Mouse (Mus musculus) embryonic facial prominence, embryonic 11.5 days (tissue): Measurements from ENCODE around the gene Rfc2. TPM values are rescaled to one million over a fixed set of nuclear protein-coding genes. Genes with fewer than 3 reads are reported as not detected.
A peak's percentile ranks its signal among the peaks of the same experiment; 100 is the strongest.

ENCODE experiments used
- ATAC-seq: fragments of 200-750 bp; cut with Nextera tagmentation; replicated peaks from 2 replicates; pipeline ENCODE4 v1.8.0; 2017; ENCODE audit warnings: low read depth; ENCODE audit not compliant: insufficient number of reproducible peaks, low FRiP score, low TSS enrichment
- DNase-seq: peaks from one replicate; pipeline ENCODE4 v3.0.0-alpha.2; 2015; ENCODE audit warnings: low spot score
- H3K27ac ChIP-seq: fragments of 300-500 bp; sonication (generic); replicated peaks from 2 replicates; pipeline ENCODE4 v1.5.1; 2014; ENCODE audit warnings: mild to moderate bottlenecking, low read depth, low read length, control low read depth
- H3K27me3 ChIP-seq: fragments of 300-500 bp; sonication (generic); 2 replicates; pipeline ENCODE4 v1.6.1; 2014; ENCODE audit warnings: mild to moderate bottlenecking, low read length, moderate library complexity, mixed read lengths; ENCODE audit not compliant: control insufficient read depth, insufficient read depth
- H3K36me3 ChIP-seq: fragments of 300-500 bp; sonication (generic); replicated peaks from 2 replicates; pipeline ENCODE4 v1.6.1; 2014; ENCODE audit warnings: low read depth, mild to moderate bottlenecking, low read length, moderate library complexity, mixed read lengths; ENCODE audit not compliant: control insufficient read depth, insufficient read depth
- H3K4me1 ChIP-seq: fragments of 300-500 bp; sonication (generic); 2 replicates; pipeline ENCODE4 v1.6.1; 2014; ENCODE audit warnings: low read length, mixed read lengths; ENCODE audit not compliant: control insufficient read depth, insufficient read depth
- H3K4me2 ChIP-seq: fragments of 300-500 bp; sonication (generic); 2 replicates; pipeline ENCODE4 v1.6.1; 2014; ENCODE audit warnings: low read depth, mild to moderate bottlenecking, control low read depth, low read length, moderate library complexity
- H3K4me3 ChIP-seq: fragments of 300-500 bp; sonication (generic); 2 replicates; pipeline ENCODE4 v1.5.1; 2014; ENCODE audit warnings: low read depth, low read length, control low read depth
- H3K9ac ChIP-seq: fragments of 300-500 bp; sonication (generic); replicated peaks from 2 replicates; pipeline ENCODE4 v1.6.1; 2014; ENCODE audit warnings: mild to moderate bottlenecking, control low read depth, low read length
- H3K9me3 ChIP-seq: fragments of 300-500 bp; sonication (generic); replicated peaks from 2 replicates; pipeline ENCODE4 v1.6.1; 2016; ENCODE audit warnings: mild to moderate bottlenecking, low read length, inconsistent platforms, mixed read lengths; ENCODE audit not compliant: control insufficient read depth
- WGBS: fragments of 180-500 bp; shearing (Covaris S2); extraction: QIAGEN DNeasy Blood & Tissue Kit; methylation state at CpG from one replicate; pipeline ENCODE4 v1.1.7; 2014; 5-methylcytosine and 5-hydroxymethylcytosine counted together
- polyA plus RNA-seq: library from polyadenylated mRNA; unstranded; fragments of >200 nt; fragmentation: Nextera tagmentation; extraction: Ambion mirVana; gene quantifications from 2 replicates; pipeline ENCODE4 v1.2.1, GENCODE M21; 2014

The Rfc2 gene
- polyA plus RNA-seq, 1 experiment from 2014 or later = 344 TPM

DNA sequence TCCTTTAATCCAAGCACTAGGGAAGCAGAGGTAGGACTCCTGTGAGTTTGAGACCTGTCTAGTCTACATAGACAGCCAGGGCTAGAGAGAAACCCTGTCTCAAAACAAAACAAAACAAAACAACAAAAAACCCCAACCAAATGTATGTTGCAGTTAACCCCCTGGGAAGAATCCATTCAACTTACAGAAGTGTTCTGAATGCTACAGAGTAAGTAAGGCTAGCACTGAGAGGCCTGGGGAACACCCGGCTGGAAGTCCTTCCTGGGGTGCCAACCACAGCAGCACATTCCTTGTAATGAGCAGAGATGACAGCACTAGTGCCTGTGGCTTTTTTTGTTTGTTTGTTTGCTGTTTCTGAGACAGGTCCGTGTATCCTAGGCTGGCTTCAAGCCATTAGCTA, 51.7 kb downstream of the Rfc2 start:
- H3K27ac ChIP-seq = no peak overlapping the region
- H3K4me3 ChIP-seq = no peak overlapping the region
- peaks cover 5% of the 10 kb centered on the region for H3K36me3 ChIP-seq
- no peak overlapping the region for H3K4me2 ChIP-seq
- 77% methylated on average over 2 of the region's 2 CpGs for WGBS
- no peak overlapping the region for H3K9ac ChIP-seq
- H3K27me3 ChIP-seq = no peaks in the 10 kb centered on the region
- H3K9me3 ChIP-seq = no peaks in the 10 kb centered on the region
- no peaks in the 10 kb centered on the region for H3K4me1 ChIP-seq
- DNase-seq (no peak), ATAC-seq (no peak)

DNA sequence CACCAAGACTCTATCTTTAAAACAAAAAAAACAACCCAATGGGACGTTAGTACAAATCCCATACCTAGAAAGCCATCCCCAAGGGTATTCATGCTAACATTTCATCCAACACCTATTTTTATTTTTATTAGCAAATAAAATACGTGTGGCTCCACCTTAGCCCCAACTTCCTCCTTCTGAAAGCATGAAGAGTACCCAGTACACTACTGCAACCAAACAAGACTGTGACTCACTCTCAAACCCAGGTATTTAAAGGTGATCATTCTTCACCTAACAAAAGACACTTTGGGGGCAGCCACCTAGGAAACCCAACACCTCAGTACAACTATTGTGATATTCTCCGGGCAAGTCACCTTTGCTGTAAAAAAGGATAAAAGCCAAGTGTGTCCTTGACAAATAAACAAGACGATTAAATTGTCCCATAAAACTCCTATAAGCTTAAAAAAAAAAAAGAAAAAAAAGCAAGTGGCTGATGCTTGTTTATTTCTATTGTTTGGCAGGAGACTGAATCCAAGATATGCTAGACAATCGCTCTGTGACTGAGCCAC, 56.7 kb downstream of the Rfc2 start:
- Histone ChIP-seq H3K9me3 (no peaks in the 10 kb centered on the region), H3K4me2 (peak overlapping the region; percentile 65), H3K4me1 (no peaks in the 10 kb centered on the region), H3K36me3 (peaks cover 5% of the 10 kb centered on the region), H3K27ac (no peak overlapping the region; the same call in 1 of the 2 replicates), H3K4me3 (peak overlapping the region; percentile 94), H3K27me3 (no peaks in the 10 kb centered on the region), H3K9ac (peak overlapping the region; percentile 99)
- WGBS = 32% methylated on average over 5 of the region's 5 CpGs
- DNase-seq (no peak), ATAC-seq (no peak)

DNA sequence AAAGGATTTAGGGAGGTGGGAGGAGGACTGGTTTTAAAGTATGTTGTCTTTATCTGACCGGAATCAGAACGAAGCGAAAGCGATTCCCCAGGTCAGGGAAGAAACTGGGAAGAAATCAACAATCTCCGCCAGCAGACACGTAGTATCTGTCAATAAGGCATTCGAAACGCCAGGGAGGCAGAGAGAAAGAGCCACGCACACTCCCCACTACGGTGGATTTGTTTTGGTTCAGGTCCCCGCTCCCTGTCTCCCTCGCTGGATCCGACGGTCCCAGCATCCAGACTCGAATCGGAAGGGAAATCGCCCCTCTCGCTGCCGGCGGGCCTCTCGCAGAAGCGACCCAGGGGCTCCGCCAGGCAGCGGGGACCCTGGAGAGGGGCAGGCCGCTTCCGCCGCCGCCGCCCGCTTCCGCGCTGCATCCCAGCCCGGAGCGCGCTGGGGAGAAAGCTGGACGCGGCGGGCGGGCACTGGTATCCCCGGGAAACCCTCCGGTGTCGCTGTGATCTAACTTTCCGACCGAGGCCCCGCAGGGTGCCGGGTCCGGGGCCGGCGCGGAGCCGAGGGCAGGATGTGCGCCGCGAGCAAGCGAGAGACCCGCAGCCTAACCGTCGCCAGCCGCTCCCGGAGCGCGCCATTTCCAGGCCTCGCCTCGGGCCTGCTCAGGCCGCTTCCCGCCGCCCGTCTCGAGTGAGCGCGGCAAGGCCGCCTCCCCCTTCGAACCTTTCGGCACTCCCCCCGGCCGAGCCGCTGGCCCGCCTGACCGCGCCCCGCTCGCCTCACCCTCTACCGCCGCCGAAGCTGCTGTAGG, 57.5 kb downstream of the Rfc2 start:
- H3K9me3 ChIP-seq = no peaks in the 10 kb centered on the region
- peak overlapping the region; percentile 94 for H3K4me3 ChIP-seq
- H3K27ac ChIP-seq = peak overlapping the region; percentile 82
- WGBS = under 1% methylated on average over 70 of the region's 85 CpGs
- no peaks in the 10 kb centered on the region for H3K4me1 ChIP-seq
- H3K9ac ChIP-seq = peak overlapping the region; percentile 99
- DNase-seq (peak; percentile 39), ATAC-seq (peak; percentile 68)
- H3K4me2 ChIP-seq = peak overlapping the region; percentile 65
- no peaks in the 10 kb centered on the region for H3K27me3 ChIP-seq
- H3K36me3 ChIP-seq = peaks cover 5% of the 10 kb centered on the region; the same call in 1 of the 2 replicates

DNA sequence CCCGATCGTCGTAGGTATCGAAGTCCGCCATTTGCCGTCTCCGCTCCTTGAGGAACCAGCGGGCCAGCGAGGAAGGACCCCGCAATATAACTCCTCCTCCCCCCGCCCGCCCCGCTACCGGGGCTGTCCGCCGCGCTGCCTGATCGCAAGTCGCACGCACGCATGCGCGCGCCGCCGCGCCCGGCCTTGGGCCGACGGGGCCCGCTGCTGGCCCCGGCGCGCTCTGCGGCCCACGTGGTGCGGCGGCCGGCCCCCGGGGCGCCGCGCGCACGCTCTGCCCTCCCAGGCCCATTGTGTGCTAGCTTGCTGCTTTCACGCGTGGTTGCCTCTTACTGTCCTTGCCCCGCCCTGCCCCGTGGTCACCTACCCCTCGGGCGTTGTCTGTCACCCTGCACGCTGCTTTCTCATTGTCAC, 58.1 kb downstream of the Rfc2 start, which contains the start of gene Eif4h:
Gene Eif4h (minus strand): TSS at position 222 of the 414 bp plus-strand sequence.
- Histone ChIP-seq H3K36me3 (peaks cover 5% of the 10 kb centered on the region; the same call in 1 of the 2 replicates), H3K27ac (peak within 1 kb of the TSS; percentile 82), H3K9me3 (no peaks in the 10 kb centered on the region), H3K27me3 (no peaks in the 10 kb centered on the region), H3K9ac (peak within 1 kb of the TSS; percentile 99), H3K4me2 (peak within 1 kb of the TSS; percentile 71), H3K4me3 (peak within 1 kb of the TSS; percentile 94), H3K4me1 (no peaks in the 10 kb centered on the region)
- ATAC-seq (peak; percentile 92), DNase-seq (peak; percentile 97)
- WGBS = under 1% methylated on average over 43 of the region's 52 CpGs

DNA sequence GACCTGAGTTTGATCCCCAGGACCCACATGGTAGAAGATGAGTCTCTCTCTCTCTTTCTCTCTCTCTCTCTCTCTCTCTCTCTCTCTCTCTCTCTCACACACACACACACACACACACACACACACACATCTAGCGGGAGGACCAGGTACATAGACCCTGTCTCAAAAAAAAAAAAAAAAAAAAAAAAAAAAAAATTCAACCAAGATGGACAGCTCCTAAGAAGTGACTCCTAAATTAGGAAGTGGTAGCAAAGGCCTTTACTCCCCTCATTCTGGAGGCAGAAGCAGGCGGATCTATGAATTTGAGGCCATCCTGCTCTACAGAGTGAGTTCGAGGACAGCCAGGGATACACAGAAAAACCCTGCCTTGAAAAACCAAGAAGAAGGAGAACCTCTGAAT, 59.2 kb downstream of the Rfc2 start:
- no peaks in the 10 kb centered on the region for H3K4me1 ChIP-seq
- H3K9ac ChIP-seq = no peak overlapping the region
- no peak overlapping the region for H3K4me2 ChIP-seq
- WGBS = 94% methylated on average over 3 of the region's 3 CpGs
- no peak overlapping the region for H3K4me3 ChIP-seq
- no peak overlapping the region for H3K27ac ChIP-seq
- ATAC-seq (no peak), DNase-seq (no peak)
- peaks cover 5% of the 10 kb centered on the region; the same call in 1 of the 2 replicates for H3K36me3 ChIP-seq
- no peaks in the 10 kb centered on the region for H3K27me3 ChIP-seq
- no peaks in the 10 kb centered on the region for H3K9me3 ChIP-seq

DNA sequence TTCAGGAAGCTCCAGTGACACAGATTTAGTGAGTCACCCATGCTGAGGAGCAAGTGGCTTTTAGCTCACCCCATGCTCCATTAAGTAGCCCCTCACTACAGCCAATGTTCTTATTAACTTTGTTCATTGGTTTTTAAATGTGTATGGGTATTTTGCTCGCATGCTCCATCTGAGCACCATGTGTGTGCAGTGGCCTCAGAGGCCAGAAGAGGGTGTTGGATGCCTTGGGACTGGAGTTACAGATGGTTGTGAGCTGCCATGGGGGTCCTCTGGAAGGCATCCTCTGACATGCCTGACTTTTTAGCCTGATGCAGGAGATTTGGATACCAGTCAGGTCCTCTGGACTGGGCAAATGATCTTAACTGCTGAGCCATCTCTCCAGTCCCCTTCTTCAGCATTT, 63.0 kb downstream of the Rfc2 start:
- Histone ChIP-seq H3K4me3 (no peak overlapping the region), H3K27ac (no peak overlapping the region), H3K4me2 (no peak overlapping the region), H3K27me3 (no peaks in the 10 kb centered on the region), H3K9ac (no peak overlapping the region), H3K4me1 (no peaks in the 10 kb centered on the region), H3K36me3 (no peaks in the 10 kb centered on the region), H3K9me3 (no peaks in the 10 kb centered on the region)
- DNase-seq = no peak
- WGBS = 87% methylated on average over 1 of the region's 1 CpGs
- ATAC-seq = no peak

DNA sequence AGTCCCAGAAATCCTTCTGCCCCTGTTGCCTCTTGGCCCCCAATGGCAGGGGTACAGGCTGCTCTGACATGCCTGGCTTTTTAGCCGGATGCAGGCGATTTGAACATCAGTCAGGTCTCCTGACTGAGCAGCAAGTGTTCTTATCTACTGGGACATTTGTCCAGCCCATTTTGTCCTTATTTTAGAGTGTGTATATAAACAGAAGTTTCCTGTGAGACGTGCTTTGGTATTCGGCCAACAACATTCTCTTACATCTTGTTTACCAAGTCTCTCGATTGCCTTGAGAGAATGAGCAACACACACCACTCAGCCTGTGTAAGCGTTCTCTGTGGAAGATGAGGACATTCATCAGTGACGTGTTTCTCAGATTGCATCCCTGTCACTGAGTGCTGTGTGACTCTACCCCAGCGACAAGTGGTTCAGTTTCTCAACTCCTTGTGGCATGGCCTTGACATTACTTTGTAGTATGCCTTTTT, 63.5 kb downstream of the Rfc2 start:
- no peak for ATAC-seq
- Histone ChIP-seq H3K9ac (no peak overlapping the region), H3K4me2 (no peak overlapping the region), H3K4me3 (no peak overlapping the region), H3K9me3 (no peaks in the 10 kb centered on the region), H3K27ac (no peak overlapping the region), H3K27me3 (no peaks in the 10 kb centered on the region), H3K4me1 (no peaks in the 10 kb centered on the region), H3K36me3 (no peaks in the 10 kb centered on the region)
- WGBS = 76% methylated on average over 8 of the region's 8 CpGs
- DNase-seq = no peak

DNA sequence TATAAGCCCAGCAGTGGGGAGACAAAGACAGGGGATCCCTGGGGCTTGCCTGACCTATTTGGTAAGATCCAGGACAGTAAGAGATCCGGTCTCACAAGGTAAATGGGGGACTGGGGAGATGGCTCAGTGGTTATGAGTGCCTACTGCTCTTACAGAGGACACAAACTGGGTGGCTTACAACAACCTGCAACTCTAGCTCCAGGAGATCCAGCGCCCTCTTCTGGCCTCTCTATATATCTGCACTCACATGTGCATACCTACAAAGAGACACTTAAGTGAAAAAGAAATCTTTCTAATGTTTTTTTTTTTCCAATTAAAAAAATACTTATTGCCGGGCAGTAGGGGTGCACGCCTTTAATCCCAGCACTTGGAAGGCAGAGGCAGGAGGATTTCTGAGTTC, 65.3 kb downstream of the Rfc2 start:
- Histone ChIP-seq H3K9me3 (no peaks in the 10 kb centered on the region), H3K9ac (no peak overlapping the region), H3K27me3 (no peaks in the 10 kb centered on the region), H3K4me1 (no peaks in the 10 kb centered on the region), H3K27ac (no peak overlapping the region), H3K36me3 (no peaks in the 10 kb centered on the region), H3K4me3 (no peak overlapping the region), H3K4me2 (no peak overlapping the region)
- 78% methylated on average over 4 of the region's 4 CpGs for WGBS
- DNase-seq (no peak), ATAC-seq (no peak)
